Mouse (Mus musculus) embryonic stem cell, embryonic (primary cell): ENCODE data around the gene A830031A19Rik.

Experiments
- CTCF ChIA-PET, 4 experiments: fragments of 300-600 bp in 2 of 4; fragments of 350-600 bp in 2 of 4; sonication (Branson Sonifier 250); formaldehyde crosslinking; loops; one replicate each; lab custom pipeline; 2022; ENCODE audit warnings: inconsistent platforms in 2 of 4; lab: Charles Lee
- POLR2A ChIA-PET, 4 experiments: fragments of 300-600 bp in 2 of 4; fragments of 350-600 bp in 2 of 4; sonication (Branson Sonifier 250); formaldehyde crosslinking; loops; one replicate each; lab custom pipeline; 2022; ENCODE audit warnings: antibody characterized with exemption in 4 of 4, inconsistent platforms in 1 of 4; lab: Charles Lee

A830031A19Rik gene

GRCm38 (mm10) chr11:24081016-24081686 lies 6.3 kb upstream of the A830031A19Rik start:
- ChIA-PET POLR2A (interaction anchor here (0.6 to 1.7 kb wide), 9 partner anchors 10 to 1299 kb away, joined by 3 to 5 read pairs (median 3); no protein-coding TSS in a partner anchor), CTCF (interaction anchor here (0.6 to 3.0 kb wide), 20 partner anchors 11 to 1302 kb away, joined by 3 to 13 read pairs (median 4); no protein-coding TSS in a partner anchor)

- ChIA-PET CTCF (interaction anchor here (0.6 to 3.0 kb wide), 14 partner anchors 11 to 1221 kb away, joined by 3 to 13 read pairs (median 5); no protein-coding TSS in a partner anchor), POLR2A (interaction anchor here in 3 of 4 experiments (0.6 to 1.7 kb wide), 6 partner anchors 10 to 1300 kb away, joined by 3 to 5 read pairs (median 3); no protein-coding TSS in a partner anchor)
Measured at GRCm38 (mm10) chr11:24080541-24080940, 5.7 kb upstream of the A830031A19Rik start.

DNA sequence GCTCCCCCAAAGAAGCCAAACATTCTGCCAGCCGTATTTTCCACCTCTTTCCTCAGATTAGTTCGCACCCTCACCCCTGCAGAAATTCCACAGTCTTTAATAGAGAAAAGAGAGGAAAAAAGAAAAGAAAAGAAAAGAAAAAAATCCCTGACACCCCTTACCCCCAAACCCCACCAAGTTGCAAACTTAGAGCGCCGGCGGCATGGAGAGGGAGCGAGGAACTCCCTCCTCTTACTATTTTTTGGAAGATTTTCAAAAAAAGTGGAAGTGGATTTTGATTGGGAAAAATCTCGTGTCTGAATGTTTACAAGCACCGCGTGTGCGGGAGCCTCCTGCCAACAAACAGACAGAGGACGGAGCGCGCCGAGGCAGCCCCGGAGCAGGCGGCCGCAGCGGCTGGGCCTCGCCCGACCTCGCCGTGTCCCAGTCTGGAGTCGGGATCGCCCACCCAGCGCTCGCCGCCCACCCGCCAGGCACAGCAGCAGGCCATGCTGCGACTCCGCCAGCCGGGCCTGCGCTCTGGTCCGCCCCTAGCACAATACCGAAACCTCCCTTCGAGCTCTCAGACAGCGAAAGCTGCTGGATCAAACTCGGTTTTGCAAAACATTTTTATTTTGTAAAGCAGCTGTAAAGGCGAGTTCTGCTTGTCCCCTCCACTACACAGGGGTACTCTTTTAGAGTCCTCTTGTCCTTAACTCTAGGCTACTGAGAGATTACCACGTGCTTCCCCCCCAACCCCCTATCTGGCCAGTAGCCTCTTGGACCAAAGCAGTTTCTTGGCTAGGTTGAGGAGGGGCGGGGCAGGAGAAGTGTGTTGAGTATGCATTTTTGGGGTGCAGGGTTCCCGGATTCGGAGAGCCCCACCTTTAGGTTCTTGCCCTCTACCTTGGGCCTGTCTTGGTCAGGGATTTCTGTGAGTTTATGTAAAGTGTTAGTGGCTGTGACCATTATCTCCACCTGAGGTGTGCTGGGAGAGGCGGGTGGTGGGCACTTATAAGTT lies 4.8 kb upstream of the A830031A19Rik start:
- ChIA-PET POLR2A (interaction anchor here in 1 of 4 experiments (1.6 kb wide), 1 partner anchor 85 kb away, joined by 5 read pairs; no protein-coding TSS in a partner anchor), CTCF (interaction anchor here in 3 of 4 experiments (0.8 to 3.0 kb wide), 5 partner anchors 12 to 253 kb away, joined by 3 to 13 read pairs (median 5); no protein-coding TSS in a partner anchor)

DNA sequence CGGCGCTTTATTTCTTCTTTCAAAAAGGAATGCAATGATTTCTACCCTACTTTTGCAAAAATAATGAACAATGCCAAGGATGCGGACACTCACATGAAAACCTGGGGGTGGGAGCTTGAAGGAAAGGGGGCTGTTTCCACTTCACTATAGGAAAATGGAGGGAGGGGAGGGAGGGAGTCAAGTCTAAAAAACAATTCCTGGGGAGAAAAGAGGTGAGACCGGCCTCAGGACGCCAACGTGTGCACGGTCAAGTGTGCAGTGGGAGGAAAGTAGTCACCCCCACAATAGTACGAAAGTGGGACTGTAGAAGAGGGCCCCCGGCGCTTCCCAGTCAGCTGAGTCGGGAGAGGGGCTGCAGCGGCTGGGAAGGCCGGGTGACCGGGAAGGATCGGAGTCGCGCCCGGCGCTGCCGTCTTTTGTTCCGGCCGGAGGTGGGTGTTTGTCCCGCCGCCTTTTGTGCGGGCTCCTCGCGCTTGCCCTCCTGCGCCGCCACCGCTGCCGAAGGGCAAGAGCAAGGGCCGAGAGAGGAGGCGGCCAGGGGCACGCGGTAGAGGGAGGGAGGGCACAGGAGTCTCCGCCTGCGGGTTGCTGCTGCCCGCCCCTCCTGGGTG lies 4.0 kb upstream of the A830031A19Rik start:
- ChIA-PET CTCF (interaction anchor here in 2 of 4 experiments (0.6 to 0.7 kb wide), 3 partner anchors 25 to 929 kb away, joined by 4 to 6 read pairs (median 5); no protein-coding TSS in a partner anchor), POLR2A (interaction anchor here in 1 of 4 experiments (0.6 kb wide), 1 partner anchor 107 kb away, joined by 3 read pairs; no protein-coding TSS in a partner anchor)

DNA sequence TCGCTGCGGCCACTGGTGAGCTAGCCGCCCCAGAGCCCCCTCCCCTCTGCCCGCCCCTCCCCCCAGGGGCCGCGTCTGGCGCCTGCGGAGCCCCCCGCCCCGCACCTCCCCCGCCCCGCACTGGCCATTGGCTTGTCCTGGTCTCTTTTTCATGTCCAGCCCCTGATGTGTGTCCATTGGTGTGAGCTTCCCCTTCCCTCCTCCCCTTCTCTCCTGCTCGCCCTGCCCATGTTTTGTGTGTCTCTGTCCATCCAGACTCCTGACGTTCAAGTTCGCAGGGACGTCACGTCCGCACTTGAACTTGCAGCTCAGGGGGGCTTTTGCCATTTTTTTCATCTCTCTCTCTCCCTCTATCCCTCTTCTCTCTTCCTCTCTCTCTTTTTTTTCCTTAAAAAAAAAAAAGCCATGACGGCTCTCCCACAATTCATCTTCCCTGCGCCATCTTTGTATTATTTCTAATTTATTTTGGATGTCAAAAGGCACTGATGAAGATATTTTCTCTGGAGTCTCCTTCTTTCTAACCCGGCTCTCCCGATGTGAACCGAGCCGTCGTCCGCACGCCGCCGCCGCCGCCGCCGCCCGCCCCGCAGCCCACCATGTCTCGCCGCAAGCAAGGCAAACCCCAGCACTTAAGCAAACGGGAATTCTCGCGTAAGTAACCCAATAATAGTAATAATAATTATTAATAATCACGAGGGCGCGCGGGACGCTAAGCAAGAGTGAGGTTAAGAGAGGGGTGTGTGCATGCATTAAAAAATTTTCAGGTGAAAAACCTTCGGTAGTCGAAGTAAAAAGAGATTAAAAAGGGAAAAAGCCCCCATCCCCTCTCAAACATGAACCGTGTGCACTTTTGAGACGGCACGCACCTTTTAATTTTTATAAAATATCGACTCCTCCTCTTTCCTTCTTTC lies 3.2 kb upstream of the A830031A19Rik start, which contains the start of gene Bcl11a:
Gene Bcl11a, plus strand, starts transcription at position 262 of the 911 bp plus-strand sequence.
- POLR2A ChIA-PET = interaction anchor here in 3 of 4 experiments (0.6 to 1.6 kb wide), 3 partner anchors 16 to 124 kb away, joined by 3 to 4 read pairs (median 3); no protein-coding TSS in a partner anchor
- CTCF ChIA-PET = interaction anchor here in 3 of 4 experiments (0.6 to 1.6 kb wide), 5 partner anchors 24 to 929 kb away, joined by 3 to 6 read pairs (median 5); no protein-coding TSS in a partner anchor

DNA sequence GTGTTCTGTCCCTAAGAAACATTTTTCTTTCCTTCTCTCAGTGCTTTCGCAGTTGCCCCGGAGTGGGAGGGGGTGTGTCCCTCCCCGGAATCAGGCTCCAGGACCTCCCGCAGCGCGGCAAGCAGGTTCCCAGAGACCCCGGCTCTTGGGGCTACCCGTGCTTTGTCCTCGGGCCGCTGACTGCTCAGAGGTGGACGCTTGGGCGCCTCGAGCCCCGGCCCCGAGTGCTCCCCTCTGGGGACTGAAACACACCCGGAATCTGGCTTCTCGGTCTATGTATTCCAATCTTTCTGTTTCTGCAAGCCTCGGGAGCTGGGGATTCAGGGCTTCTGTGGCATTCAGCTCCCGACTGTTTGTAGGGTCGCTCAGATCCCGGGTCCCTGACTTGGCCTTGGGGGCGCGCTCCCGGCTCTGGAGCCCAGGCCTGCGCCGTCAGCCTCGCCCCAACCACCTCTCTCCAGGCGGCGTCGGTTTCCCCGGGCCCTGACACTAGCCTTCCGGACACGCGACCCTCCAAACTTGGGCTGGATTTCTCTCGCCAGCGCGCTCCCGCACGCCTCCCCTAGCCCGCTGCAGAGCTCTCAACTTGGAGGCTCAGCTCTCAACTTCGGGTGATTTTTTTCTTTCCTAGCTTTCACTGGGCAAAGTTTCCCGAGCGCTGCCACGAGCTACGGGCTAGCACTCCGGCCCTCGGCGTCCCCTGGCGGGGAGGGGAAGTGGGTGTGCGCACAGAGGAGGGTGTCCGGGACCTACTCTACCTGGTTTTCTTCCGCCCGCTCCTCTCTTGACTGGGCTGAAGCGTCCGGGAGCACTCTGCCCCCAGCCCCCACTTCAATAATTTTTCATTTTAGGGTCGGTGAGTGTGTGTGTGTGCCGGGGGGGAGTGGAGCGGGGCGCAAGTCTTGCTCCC lies 2.2 kb upstream of the A830031A19Rik start:
- ChIA-PET CTCF (interaction anchor here in 2 of 4 experiments (0.6 to 1.6 kb wide), 3 partner anchors 15 to 44 kb away, joined by 3 to 6 read pairs (median 3); no protein-coding TSS in a partner anchor), POLR2A (interaction anchor here in 3 of 4 experiments (0.5 to 1.6 kb wide), 5 partner anchors 9 to 1077 kb away, joined by 3 to 11 read pairs (median 3); no protein-coding TSS in a partner anchor)

- CTCF ChIA-PET = interaction anchor here in 1 of 4 experiments (0.6 kb wide), 1 partner anchor 14 kb away, joined by 3 read pairs; no protein-coding TSS in a partner anchor
- POLR2A ChIA-PET = interaction anchor here (0.5 to 1.1 kb wide), 8 partner anchors 10 to 1076 kb away, joined by 3 to 4 read pairs (median 3); no protein-coding TSS in a partner anchor
Measured at GRCm38 (mm10) chr11:24076127-24076650, 1.3 kb upstream of the A830031A19Rik start.

DNA sequence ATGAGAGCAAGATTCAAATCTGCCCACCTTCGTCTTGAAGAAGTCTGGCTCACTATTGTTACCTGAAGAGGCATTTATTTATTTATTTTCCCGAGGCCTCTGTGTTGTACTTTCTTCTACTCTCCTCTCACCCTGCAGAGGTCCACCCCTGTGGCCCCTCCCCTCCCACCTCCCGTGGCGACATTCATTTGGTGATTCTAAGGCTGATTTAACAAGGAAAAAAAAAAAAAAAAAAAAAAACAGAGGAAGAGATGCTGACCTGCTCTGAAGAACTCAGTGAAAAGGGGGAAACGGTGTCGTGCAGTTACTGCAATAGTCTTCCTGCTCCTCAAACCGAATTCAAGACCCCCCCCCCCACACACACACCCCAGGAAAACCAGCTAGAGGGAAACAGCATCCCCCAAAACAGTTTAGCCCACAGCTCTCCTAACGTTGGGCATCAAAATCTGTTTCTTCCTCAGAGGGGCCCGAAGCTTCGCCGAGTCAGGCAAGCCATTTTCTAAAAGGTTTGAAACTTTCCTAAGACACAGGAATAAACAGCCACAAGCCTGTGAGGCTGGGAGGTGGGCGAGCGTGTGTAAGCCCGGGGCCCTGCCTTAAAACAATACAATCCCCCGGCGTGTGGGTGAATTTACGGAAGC lies 752 bp upstream of the A830031A19Rik start:
- ChIA-PET CTCF (no interaction called here), POLR2A (interaction anchor here in 3 of 4 experiments (0.5 to 1.1 kb wide), 7 partner anchors 11 to 1059 kb away, joined by 3 to 4 read pairs (median 3); no protein-coding TSS in a partner anchor)

GRCm38 (mm10) chr11:24074021-24074591 lies 748 bp downstream of the A830031A19Rik start:
- ChIA-PET POLR2A (interaction anchor here in 1 of 4 experiments (0.6 kb wide), 1 partner anchor 165 kb away, joined by 3 read pairs; no protein-coding TSS in a partner anchor), CTCF (interaction anchor here in 2 of 4 experiments (0.6 to 1.1 kb wide), 3 partner anchors 24 to 1021 kb away, joined by 3 read pairs; no protein-coding TSS in a partner anchor)

- ChIA-PET POLR2A (no interaction called here), CTCF (no interaction called here)
Measured at GRCm38 (mm10) chr11:24065313-24065712, 9.5 kb downstream of the A830031A19Rik start.

DNA sequence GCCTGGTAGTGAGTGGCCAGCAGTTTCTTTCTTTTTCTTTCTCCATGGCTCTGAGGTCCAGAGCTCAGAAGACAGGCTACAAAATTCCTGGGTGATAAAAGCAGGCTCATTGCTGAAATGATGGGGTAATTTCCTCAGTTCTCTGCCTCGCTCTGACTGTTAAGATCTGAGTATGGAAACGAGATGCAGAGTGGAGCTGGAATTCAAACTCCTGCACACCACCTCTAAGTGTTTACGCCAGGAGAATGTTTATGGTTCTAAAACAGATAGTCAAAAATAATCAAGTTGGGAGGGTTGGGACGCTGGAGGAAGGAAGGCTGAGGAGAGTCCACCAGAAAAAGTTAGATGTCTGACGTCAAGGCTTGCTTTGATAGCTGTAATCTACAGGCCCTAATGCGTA lies 10.6 kb downstream of the A830031A19Rik start:
- ChIA-PET POLR2A (interaction anchor here in 1 of 4 experiments (1.3 kb wide), 1 partner anchor 14 kb away, joined by 3 read pairs; no protein-coding TSS in a partner anchor), CTCF (no interaction called here)

GRCm38 (mm10) chr11:24062495-24063096 lies 12.3 kb downstream of the A830031A19Rik start:
- ChIA-PET POLR2A (interaction anchor here in 1 of 4 experiments (0.9 kb wide), 1 partner anchor 15 kb away, joined by 3 read pairs; no protein-coding TSS in a partner anchor), CTCF (interaction anchor here in 1 of 4 experiments (0.7 kb wide), 2 partner anchors 13 to 14 kb away, joined by 3 to 4 read pairs; no protein-coding TSS in a partner anchor)

GRCm38 (mm10) chr11:24061819-24062218 lies 13.0 kb downstream of the A830031A19Rik start:
- CTCF ChIA-PET = interaction anchor here in 1 of 4 experiments (0.5 to 0.7 kb wide), 2 partner anchors 12 to 497 kb away, joined by 3 to 4 read pairs; no protein-coding TSS in a partner anchor
- POLR2A ChIA-PET = interaction anchor here in 2 of 4 experiments (0.6 to 0.9 kb wide), 2 partner anchors 15 to 19 kb away, joined by 3 read pairs; no protein-coding TSS in a partner anchor
